Comparison of ENCODE assay signal across 9 mouse cellular contexts in genomic region chr1:60272471-60272870, GRCm38 (mm10).
DNase-seq lines count a peak whose midpoint lies in the region; ATAC-seq and TF ChIP-seq lines count a peak whose summit lies in the region.
"Had no signal": no experiment of that assay in that cellular context is flagged by ENCODE, and none has a peak within 500 bp of the region (broad histone marks: within the 10 kb centered on the region; RNA-seq: fewer than 3 reads in every experiment).

No protein-coding gene starts in this region.

- peak; percentile 31 for DNase-seq in forebrain, embryonic 14.5 days (ENCODE audit: low spot score)
- peak; percentile 9 for DNase-seq in left cerebral cortex, postnatal 4 days
- no peak for DNase-seq in left cerebral cortex, postnatal 36 days (ENCODE audit: low spot score in 2 of 2)
- no peak for DNase-seq in Patski (ENCODE audit: low read depth, low spot score)
- peak; percentile 53 for DNase-seq in retina, embryonic 14.5 days (ENCODE audit: low spot score)
- DNase-seq in left cerebral cortex, adult 11 months (ENCODE audit: low spot score): no peak

- no peaks in the 10 kb centered on the region for H3K4me1 ChIP-seq in forebrain, embryonic 14.5 days (ENCODE audit: control insufficient read depth, insufficient read depth, low read length)
- no peaks in the 10 kb centered on the region for H3K4me1 ChIP-seq in forebrain, embryonic 13.5 days
- H3K4me1 ChIP-seq in liver, embryonic 12.5 days: peaks cover 6% of the 10 kb centered on the region
- H3K4me1 ChIP-seq: neural tube, embryonic 12.5 days had no signal

- in situ Hi-C loops in Patski (cut with MboI; ENCODE audit: low pct_unique_long_range_greater_than_20kb): no loop called here

- H3K36me3 ChIP-seq in forebrain, embryonic 14.5 days (ENCODE audit: control insufficient read depth, insufficient read depth, low read length): peaks cover 8% of the 10 kb centered on the region
- peaks cover 16% of the 10 kb centered on the region for H3K36me3 ChIP-seq in forebrain, embryonic 13.5 days (ENCODE audit: poor library complexity, severe bottlenecking)
- H3K36me3 ChIP-seq in liver, embryonic 12.5 days: peaks cover 11% of the 10 kb centered on the region; the same call in 1 of the 2 replicates

- POLR2A ChIA-PET in Patski (lab: Charles Lee): no interaction called here

- intact Hi-C loops in left cerebral cortex, postnatal 4 days (cut with DNase I): no loop called here
- intact Hi-C loops in left cerebral cortex, postnatal 36 days (cut with DNase I): loop anchor here (10.0 kb wide), 1 partner anchor 592 kb away; no protein-coding TSS in a partner anchor

- no peaks in the 10 kb centered on the region for H3K9me3 ChIP-seq in forebrain, embryonic 14.5 days (replicated peaks; ENCODE audit: control insufficient read depth, low read length)
- no peaks in the 10 kb centered on the region for H3K9me3 ChIP-seq in forebrain, embryonic 13.5 days (replicated peaks)
- no peaks in the 10 kb centered on the region for H3K9me3 ChIP-seq in liver, embryonic 12.5 days (replicated peaks)
- H3K9me3 ChIP-seq: neural tube, embryonic 12.5 days had no signal

- H3K27me3 ChIP-seq in forebrain, embryonic 14.5 days (replicated peaks; ENCODE audit: control insufficient read depth, insufficient read depth, low read length): no peaks in the 10 kb centered on the region
- no peaks in the 10 kb centered on the region for H3K27me3 ChIP-seq in forebrain, embryonic 13.5 days
- H3K27me3 ChIP-seq in Patski: no peaks in the 10 kb centered on the region
- H3K27me3 ChIP-seq in liver, embryonic 12.5 days (replicated peaks): no peaks in the 10 kb centered on the region
- H3K27me3 ChIP-seq: neural tube, embryonic 12.5 days had no signal

- WGBS in forebrain, embryonic 14.5 days: 82% methylated on average over 2 of the region's 2 CpGs
- WGBS in forebrain, embryonic 13.5 days: 74% methylated on average over 2 of the region's 2 CpGs
- whole genome bisulfite sequencing in liver, embryonic 12.5 days (ENCODE audit: insufficient replicate concordance): 69% methylated on average over 2 of the region's 2 CpGs

- ATAC-seq in forebrain, embryonic 14.5 days: no peak
- no peak for ATAC-seq in forebrain, embryonic 13.5 days
- ATAC-seq in Patski: no peak
- ATAC-seq in liver, embryonic 12.5 days: no peak

- H3K4me3 ChIP-seq in forebrain, embryonic 14.5 days (ENCODE audit: low read depth, low read length): no peak overlapping the region
- H3K4me3 ChIP-seq in forebrain, embryonic 13.5 days: no peak overlapping the region
- H3K4me3 ChIP-seq in liver, embryonic 12.5 days: no peak overlapping the region
- H3K4me3 ChIP-seq: neural tube, embryonic 12.5 days had no signal

- no peak overlapping the region for H3K27ac ChIP-seq in forebrain, embryonic 14.5 days (ENCODE audit: low read depth, low read length)
- no peak overlapping the region for H3K27ac ChIP-seq in forebrain, embryonic 13.5 days
- H3K27ac ChIP-seq in liver, embryonic 12.5 days: no peak overlapping the region
- H3K27ac ChIP-seq: neural tube, embryonic 12.5 days had no signal

- H3K9ac ChIP-seq in forebrain, embryonic 14.5 days (ENCODE audit: low read length): no peak overlapping the region
- no peak overlapping the region for H3K9ac ChIP-seq in forebrain, embryonic 13.5 days
- no peak overlapping the region for H3K9ac ChIP-seq in liver, embryonic 12.5 days
- H3K9ac ChIP-seq: neural tube, embryonic 12.5 days had no signal

- CTCF ChIA-PET in Patski (lab: Charles Lee): interaction anchor here (0.7 to 1.8 kb wide), 5 partner anchors 9 to 130 kb away, joined by 3 to 7 read pairs (median 3); no protein-coding TSS in a partner anchor

- TF ChIP-seq CTCF in Patski (IDR thresholded peaks at IDR 0.05): peak; percentile 61

- H3K4me2 ChIP-seq in forebrain, embryonic 14.5 days (ENCODE audit: low read length): no peak overlapping the region
- no peak overlapping the region for H3K4me2 ChIP-seq in forebrain, embryonic 13.5 days
- H3K4me2 ChIP-seq in liver, embryonic 12.5 days: no peak overlapping the region
- H3K4me2 ChIP-seq: neural tube, embryonic 12.5 days had no signal

Comparison
In these comparisons a context has a peak if more than half of its experiments do, and no peak if none do; other contexts are left out.
1. DNase-seq: peak in forebrain, embryonic 14.5 days (single experiment), left cerebral cortex, postnatal 4 days (single experiment) and retina, embryonic 14.5 days (single experiment); none in left cerebral cortex, postnatal 36 days (0 of 2), Patski (single experiment) and left cerebral cortex, adult 11 months (single experiment).